Mouse (Mus musculus) intestine, postnatal 0 days (tissue): ENCODE results near the gene Egfl6. TPM values are rescaled to one million over a fixed set of nuclear protein-coding genes. Genes with fewer than 3 reads are reported as not detected.

ENCODE experiments used
- ATAC-seq: fragments of 200-750 bp; cut with Nextera tagmentation; 2 replicates; pipeline ENCODE4 v1.8.0; 2017; ENCODE audit warnings: mild to moderate bottlenecking, moderate TSS enrichment, moderate library complexity
- H3K27ac ChIP-seq: fragments of 300-500 bp; sonication (generic); 2 replicates; pipeline ENCODE4 v1.5.1; 2014; ENCODE audit warnings: mild to moderate bottlenecking, low read depth, low read length, moderate library complexity
- H3K27me3 ChIP-seq: fragments of 300-500 bp; sonication (generic); replicated peaks from 2 replicates; pipeline ENCODE4 v1.6.1; 2014; ENCODE audit warnings: low read length, mixed read lengths; ENCODE audit not compliant: control insufficient read depth, insufficient read depth
- H3K36me3 ChIP-seq: fragments of 300-500 bp; sonication (generic); 2 replicates; pipeline ENCODE4 v1.6.1; 2014; ENCODE audit warnings: mild to moderate bottlenecking, moderate library complexity; ENCODE audit not compliant: control insufficient read depth, insufficient read depth
- H3K4me1 ChIP-seq: fragments of 300-500 bp; sonication (generic); replicated peaks from 2 replicates; pipeline ENCODE4 v1.6.1; 2014; ENCODE audit warnings: antibody characterized with exemption, low read length, mixed read lengths; ENCODE audit not compliant: control insufficient read depth, insufficient read depth
- H3K4me2 ChIP-seq: fragments of 300-500 bp; sonication (generic); replicated peaks from 2 replicates; pipeline ENCODE4 v1.6.1; 2014; ENCODE audit warnings: low read depth, mild to moderate bottlenecking, moderate library complexity
- H3K4me3 ChIP-seq: fragments of 300-500 bp; sonication (generic); 2 replicates; pipeline ENCODE4 v1.5.1; 2014; ENCODE audit warnings: low read depth, low read length
- H3K9ac ChIP-seq: fragments of 300-500 bp; sonication (generic); 2 replicates; pipeline ENCODE4 v1.6.1; 2014; ENCODE audit warnings: mild to moderate bottlenecking, low read depth, low read length
- H3K9me3 ChIP-seq: fragments of 300-500 bp; sonication (generic); 2 replicates; pipeline ENCODE4 v1.6.1; 2016; ENCODE audit warnings: mixed run types; ENCODE audit not compliant: control insufficient read depth
- CTCF ChIP-seq: sonication (generic); IDR thresholded peaks from 2 replicates; pipeline ENCODE4 v1.5.1; 2016; ENCODE audit warnings: low read depth, mild to moderate bottlenecking, control low read depth, antibody characterized with exemption, moderate library complexity
- WGBS: fragments of 180-500 bp; shearing (Covaris S2); extraction: QIAGEN DNeasy Blood & Tissue Kit; methylation state at CpG from one replicate; pipeline ENCODE4 v1.1.7; 2014; 5-methylcytosine and 5-hydroxymethylcytosine counted together
- polyA plus RNA-seq: library from polyadenylated mRNA; unstranded; fragments of >200 nt; fragmentation: Nextera tagmentation; extraction: Ambion mirVana; gene quantifications from 2 replicates; pipeline ENCODE4 v1.2.1, GENCODE M21; 2015

The Egfl6 gene
- polyA plus RNA-seq, 1 experiment from 2014 or later, result 0.83 TPM

DNA sequence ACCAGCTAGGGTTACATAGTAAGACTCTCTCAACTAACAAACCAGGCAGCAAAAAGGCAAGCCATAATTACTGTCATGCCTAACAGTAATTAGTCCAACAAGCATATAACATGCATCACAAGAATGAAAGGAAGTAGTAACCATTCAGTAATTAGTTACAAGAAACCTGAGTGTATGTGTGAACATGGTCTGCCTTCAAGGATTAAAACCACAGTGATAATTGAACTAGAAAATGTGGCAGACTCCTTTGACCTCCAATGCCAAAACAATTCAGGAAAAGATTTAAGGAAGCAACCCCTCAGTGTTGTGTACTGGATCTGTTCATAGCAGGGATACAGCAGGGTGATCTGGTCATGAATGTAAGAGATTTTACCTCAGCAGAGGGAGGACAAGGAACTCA, 74.4 kb downstream of the Egfl6 start:
- Histone ChIP-seq H3K27ac (no peak overlapping the region), H3K9me3 (no peaks in the 10 kb centered on the region), H3K36me3 (no peaks in the 10 kb centered on the region), H3K4me2 (no peak overlapping the region), H3K9ac (no peak overlapping the region), H3K27me3 (no peaks in the 10 kb centered on the region), H3K4me3 (no peak overlapping the region), H3K4me1 (no peaks in the 10 kb centered on the region)
- ATAC-seq, result no peak
- no peak for TF ChIP-seq CTCF

DNA sequence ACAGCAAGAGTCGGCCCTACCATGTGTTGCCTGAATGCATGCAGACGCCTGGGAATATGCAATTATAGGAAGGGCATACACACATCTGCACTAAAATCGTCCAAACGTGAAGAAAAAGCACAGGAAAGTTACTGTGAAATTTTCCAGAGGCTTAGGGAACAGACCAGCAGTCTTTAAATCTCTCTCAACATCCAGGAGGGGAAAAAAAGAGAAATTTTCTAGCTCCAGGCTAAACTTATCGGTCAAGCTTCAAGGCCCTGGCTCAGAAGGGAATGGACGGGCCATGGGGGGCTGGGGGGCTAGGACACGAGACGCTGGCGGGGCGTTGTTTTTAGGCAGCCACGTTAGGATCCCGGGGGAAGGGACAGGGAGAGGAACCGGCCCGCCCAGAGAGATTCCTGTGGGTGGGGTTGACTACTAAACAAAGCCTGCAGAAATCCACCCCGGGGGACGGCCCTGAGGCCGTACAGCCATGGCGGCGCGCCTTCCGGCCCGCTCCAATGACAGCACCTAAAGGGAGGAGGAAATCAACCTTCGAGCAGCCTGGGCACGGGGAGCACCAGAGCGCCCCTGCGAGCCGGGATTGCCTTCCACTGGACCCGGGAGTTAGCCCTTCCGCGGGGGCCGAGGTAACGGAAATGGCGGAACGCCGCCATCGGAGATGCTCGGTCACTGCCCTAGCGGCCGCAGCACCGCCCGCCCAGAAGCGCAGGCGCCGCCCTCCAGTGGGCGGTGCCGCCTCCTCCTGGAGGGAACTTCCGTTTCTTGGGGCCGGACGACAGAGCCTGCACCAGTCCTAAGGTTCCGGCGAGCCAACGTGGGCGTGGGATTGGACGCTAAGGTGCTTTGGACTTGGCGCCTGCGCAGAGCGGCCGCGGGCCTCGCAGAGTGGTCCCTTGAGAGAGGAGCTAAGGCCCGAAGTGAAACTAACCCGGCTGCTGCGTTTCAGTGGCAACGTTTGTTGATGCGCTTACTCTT, 75.5 kb downstream of the Egfl6 start:
- Histone ChIP-seq H3K4me3 (peak overlapping the region; percentile 54), H3K9ac (peak overlapping the region; percentile 62), H3K9me3 (no peaks in the 10 kb centered on the region), H3K4me1 (no peaks in the 10 kb centered on the region), H3K36me3 (no peaks in the 10 kb centered on the region), H3K4me2 (peak overlapping the region; percentile 65), H3K27ac (peak overlapping the region; percentile 94), H3K27me3 (no peaks in the 10 kb centered on the region)
- ATAC-seq, result peak; percentile 99
- 23% methylated on average over 65 of the region's 65 CpGs for WGBS
- TF ChIP-seq CTCF, result peak; percentile 52

DNA sequence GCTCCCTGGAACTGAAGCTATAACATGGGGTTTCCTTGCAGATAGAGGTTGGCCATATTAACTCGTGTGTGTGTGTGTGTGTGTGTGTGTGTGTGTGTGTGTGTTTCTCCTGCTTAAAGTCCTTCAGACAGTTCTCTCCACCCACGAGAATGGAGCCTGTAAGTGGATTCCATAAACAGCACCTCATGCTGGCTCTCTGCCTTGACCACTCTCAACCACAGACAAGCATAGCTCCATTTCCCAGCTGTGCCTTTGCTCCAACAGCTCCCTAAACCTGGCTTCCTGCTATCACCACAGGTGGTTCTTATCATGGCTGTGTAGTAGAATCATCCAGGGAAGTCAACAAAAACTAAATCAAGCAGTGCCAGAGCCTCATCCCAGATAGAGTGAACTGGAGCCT, 81.1 kb downstream of the Egfl6 start:
- H3K4me3 ChIP-seq, result no peak overlapping the region
- no peak for ATAC-seq
- H3K27me3 ChIP-seq, result no peaks in the 10 kb centered on the region
- WGBS, result 36% methylated on average over 2 of the region's 2 CpGs
- H3K27ac ChIP-seq, result no peak overlapping the region
- no peaks in the 10 kb centered on the region for H3K9me3 ChIP-seq
- TF ChIP-seq CTCF, result no peak
- H3K9ac ChIP-seq, result no peak overlapping the region
- no peaks in the 10 kb centered on the region for H3K36me3 ChIP-seq
- no peak overlapping the region for H3K4me2 ChIP-seq
- H3K4me1 ChIP-seq, result no peaks in the 10 kb centered on the region

DNA sequence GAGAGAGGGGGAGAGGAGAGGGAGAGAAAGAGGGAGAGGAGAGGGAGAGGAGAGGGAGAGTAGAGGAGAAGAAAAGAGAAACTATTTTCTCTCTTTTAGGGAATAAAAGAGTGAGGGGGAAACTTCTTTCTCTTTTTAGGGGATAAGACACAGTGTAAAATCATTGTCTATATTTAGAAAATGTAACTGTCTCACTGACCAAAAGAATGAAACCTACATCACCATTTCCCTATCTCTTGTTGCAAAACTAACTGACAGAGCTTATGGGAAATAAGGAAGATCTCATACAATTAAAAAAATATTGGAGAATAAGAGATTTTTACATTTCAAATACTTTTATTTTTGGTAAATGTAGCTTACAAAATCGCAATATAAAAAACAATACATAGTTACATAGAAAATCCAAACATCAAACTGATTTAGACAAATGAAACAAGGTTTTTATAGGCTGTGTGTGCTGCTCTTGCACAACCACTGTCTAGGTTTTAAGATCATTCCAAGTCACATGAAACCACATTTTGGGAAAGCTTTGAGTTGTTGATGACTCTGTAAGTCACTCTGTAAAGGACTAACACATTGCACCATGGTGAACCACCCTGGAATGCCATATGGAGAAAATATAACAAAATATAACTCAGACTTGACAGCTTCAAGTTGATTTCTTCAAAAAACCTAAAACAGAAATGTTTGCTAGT, 85.9 kb downstream of the Egfl6 start:
- no peak overlapping the region for H3K4me3 ChIP-seq
- no peak overlapping the region for H3K27ac ChIP-seq
- H3K4me2 ChIP-seq, result no peak overlapping the region
- no peak overlapping the region for H3K9ac ChIP-seq
- WGBS, result 60% methylated on average over 1 of the region's 1 CpGs
- H3K27me3 ChIP-seq, result no peaks in the 10 kb centered on the region
- H3K36me3 ChIP-seq, result no peaks in the 10 kb centered on the region
- no peak for ATAC-seq
- H3K9me3 ChIP-seq, result no peaks in the 10 kb centered on the region
- H3K4me1 ChIP-seq, result no peaks in the 10 kb centered on the region
- no peak for TF ChIP-seq CTCF

DNA sequence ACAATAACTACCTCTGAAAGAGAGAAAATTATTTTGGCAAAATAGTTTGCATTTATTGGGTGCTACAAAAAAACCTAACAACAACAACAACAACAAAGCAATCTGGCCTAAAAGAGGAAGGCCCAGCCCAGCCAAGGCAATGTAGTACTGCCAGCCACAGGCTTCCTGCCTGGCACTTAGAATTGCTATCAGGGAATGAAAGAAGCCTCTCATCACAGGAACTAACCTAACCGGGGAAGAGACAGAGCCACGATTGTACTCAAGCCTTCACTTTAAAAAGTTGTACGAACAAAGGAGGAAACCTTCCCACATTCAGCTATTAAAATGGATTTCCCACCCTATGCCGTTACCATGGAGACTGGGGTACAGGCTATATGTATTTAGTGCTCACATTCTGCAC, 87.7 kb downstream of the Egfl6 start:
- no peak overlapping the region for H3K27ac ChIP-seq
- 70% methylated on average over 4 of the region's 4 CpGs for WGBS
- H3K4me3 ChIP-seq, result no peak overlapping the region
- no peaks in the 10 kb centered on the region for H3K9me3 ChIP-seq
- H3K4me1 ChIP-seq, result no peaks in the 10 kb centered on the region
- no peak for ATAC-seq
- H3K4me2 ChIP-seq, result no peak overlapping the region
- H3K27me3 ChIP-seq, result no peaks in the 10 kb centered on the region
- no peak for TF ChIP-seq CTCF
- H3K36me3 ChIP-seq, result no peaks in the 10 kb centered on the region
- no peak overlapping the region for H3K9ac ChIP-seq

DNA sequence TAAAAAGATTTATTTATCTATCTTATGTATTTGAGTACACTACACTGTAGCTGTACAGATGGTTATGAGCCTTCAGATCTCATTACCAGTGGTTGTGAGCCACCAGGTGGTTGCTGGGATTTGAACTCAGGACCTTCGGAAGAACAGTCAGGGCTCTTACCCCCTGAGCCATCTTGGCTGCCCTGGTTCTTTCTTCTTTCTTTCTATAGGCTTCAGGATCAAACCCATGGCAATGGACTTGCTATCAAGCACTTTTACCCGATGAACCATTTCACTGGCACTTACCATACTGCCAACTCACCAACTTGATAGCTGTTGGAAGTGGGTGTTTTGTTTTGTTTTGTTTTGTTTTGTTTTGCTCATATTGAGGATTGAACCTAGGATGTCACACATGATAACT, 90.5 kb downstream of the Egfl6 start:
- Histone ChIP-seq H3K4me1 (no peaks in the 10 kb centered on the region), H3K27me3 (no peaks in the 10 kb centered on the region), H3K4me2 (no peak overlapping the region), H3K27ac (no peak overlapping the region), H3K9me3 (no peaks in the 10 kb centered on the region), H3K36me3 (no peaks in the 10 kb centered on the region), H3K4me3 (no peak overlapping the region), H3K9ac (no peak overlapping the region)
- TF ChIP-seq CTCF, result no peak
- no peak for ATAC-seq
- WGBS, result 96% methylated on average over 2 of the region's 2 CpGs
